Mouse (Mus musculus): Measurements from ENCODE around the gene Naa15. TPM values are rescaled to one million over a fixed set of nuclear protein-coding genes. Genes with fewer than 3 reads are reported as not detected.

Gene Naa15
- total RNA-seq, 1 experiment from 2014 or later: 56.0 TPM

GRCm38 (mm10) chr3:51434871-51435595 is 20.1 kb downstream of the Naa15 start:
- no peak for DNase-seq

GRCm38 (mm10) chr3:51468530-51468929 is 53.6 kb downstream of the Naa15 start:
- DNase-seq: no peak

- no peak for DNase-seq
These were observed 60.8 kb downstream of the Naa15 start for GRCm38 (mm10) chr3:51475706-51476105.

- no peak for DNase-seq
These were observed 64.9 kb downstream of the Naa15 start for GRCm38 (mm10) chr3:51479893-51480292.

GRCm38 (mm10) chr3:51481059-51481458 is 66.1 kb downstream of the Naa15 start:
- peak; percentile 39 for DNase-seq

- DNase-seq: no peak
These were observed 66.9 kb downstream of the Naa15 start for GRCm38 (mm10) chr3:51481881-51482280.

- no peak for DNase-seq
These were observed 67.8 kb downstream of the Naa15 start for GRCm38 (mm10) chr3:51482781-51483180.

- peak; percentile 97 for DNase-seq
These were observed 68.9 kb downstream of the Naa15 start, which contains the start of gene Rab33b for GRCm38 (mm10) chr3:51483741-51484359. Gene Rab33b, plus strand, starts transcription at chr3:51483920.

GRCm38 (mm10) chr3:51484370-51484769 is 69.4 kb downstream of the Naa15 start:
- no peak for DNase-seq

- DNase-seq: no peak
These were observed 70.4 kb downstream of the Naa15 start for GRCm38 (mm10) chr3:51485347-51485746.

GRCm38 (mm10) chr3:51486491-51487195 is 71.7 kb downstream of the Naa15 start:
- no peak for DNase-seq

GRCm38 (mm10) chr3:51490088-51490753 is 75.3 kb downstream of the Naa15 start:
- DNase-seq: no peak

GRCm38 (mm10) chr3:51493272-51493838 is 78.4 kb downstream of the Naa15 start:
- no peak for DNase-seq

GRCm38 (mm10) chr3:51494466-51494865 is 79.5 kb downstream of the Naa15 start:
- no peak for DNase-seq

- no peak for DNase-seq
These were observed 80.7 kb downstream of the Naa15 start for GRCm38 (mm10) chr3:51495646-51496045.

- DNase-seq: no peak
These were observed 83.0 kb downstream of the Naa15 start for GRCm38 (mm10) chr3:51497978-51498377.

GRCm38 (mm10) chr3:51498659-51499058 is 83.7 kb downstream of the Naa15 start:
- no peak for DNase-seq

GRCm38 (mm10) chr3:51499876-51500275 is 84.9 kb downstream of the Naa15 start:
- no peak for DNase-seq

- DNase-seq: no peak
These were observed 89.5 kb downstream of the Naa15 start for GRCm38 (mm10) chr3:51504385-51504952.

- no peak for DNase-seq
These were observed 90.5 kb downstream of the Naa15 start for GRCm38 (mm10) chr3:51505465-51505864.

GRCm38 (mm10) chr3:51510903-51511302 is 96.0 kb downstream of the Naa15 start:
- peak; percentile 77 for DNase-seq

- no peak for DNase-seq
These were observed 97.0 kb downstream of the Naa15 start for GRCm38 (mm10) chr3:51511983-51512382.
